Mouse (Mus musculus): Measurements from ENCODE around the gene Unc13d. TPM values are rescaled to one million over a fixed set of nuclear protein-coding genes. Genes with fewer than 3 reads are reported as not detected.
"Not testable (repeated sequence)": the region's sequence is repeated elsewhere in the genome, so short reads cannot be mapped to it uniquely, and the experiment has no call there.

The Unc13d gene
- polyA plus RNA-seq, 1 experiment from 2014 or later = 0.92 TPM

- H3K4me2 ChIP-seq (replicated peaks) = no peak overlapping the region
- peaks cover 15% of the 10 kb centered on the region for H3K4me1 ChIP-seq
Measured at GRCm38 (mm10) chr11:116098711-116099460, 21.1 kb upstream of the Unc13d start.

GRCm38 (mm10) chr11:116096213-116097108 lies 18.7 kb upstream of the Unc13d start:
- no peak overlapping the region for H3K4me3 ChIP-seq
- peaks cover 5% of the 10 kb centered on the region; the same call in 1 of the 2 replicates for H3K9me3 ChIP-seq
- no peak for ATAC-seq (ENCODE audit: low FRiP score, low read depth)
- H3K27ac ChIP-seq (replicated peaks) = no peak overlapping the region
- 89% methylated on average over 5 of the region's 5 CpGs for whole genome bisulfite sequencing
- no peak overlapping the region for H3K9ac ChIP-seq (replicated peaks)
- H3K27me3 ChIP-seq = no peaks in the 10 kb centered on the region
- 0 out of 2 replicates have a peak, but pooled peaks cover 1% of the 10 kb centered on the region for H3K4me1 ChIP-seq
- no peak overlapping the region for H3K4me2 ChIP-seq (replicated peaks)
- no peaks in the 10 kb centered on the region for H3K36me3 ChIP-seq

More at GRCm38 (mm10) chr11:116098711-116099460, 21.1 kb upstream of the Unc13d start:
- ATAC-seq (ENCODE audit: low FRiP score, low read depth) = no peak
- no peaks in the 10 kb centered on the region for H3K36me3 ChIP-seq
- H3K9ac ChIP-seq (replicated peaks) = no peak overlapping the region
- 82% methylated on average over 14 of the region's 14 CpGs for WGBS
- peaks cover 1% of the 10 kb centered on the region; the same call in 1 of the 2 replicates for H3K27me3 ChIP-seq
- no peak overlapping the region for H3K4me3 ChIP-seq
- no peak overlapping the region for H3K27ac ChIP-seq (replicated peaks)
- H3K9me3 ChIP-seq = peaks cover 5% of the 10 kb centered on the region; the same call in 1 of the 2 replicates

- Histone ChIP-seq H3K27me3 (no peaks in the 10 kb centered on the region), H3K27ac (replicated peaks) (no peak overlapping the region), H3K4me1 (no peaks in the 10 kb centered on the region), H3K9me3 (peaks cover 5% of the 10 kb centered on the region; the same call in 1 of the 2 replicates), H3K4me2 (replicated peaks) (no peak overlapping the region), H3K4me3 (no peak overlapping the region), H3K36me3 (no peaks in the 10 kb centered on the region), H3K9ac (replicated peaks) (no peak overlapping the region)
- no peak for ATAC-seq (ENCODE audit: low FRiP score, low read depth)
- 89% methylated on average over 3 of the region's 3 CpGs for WGBS
Measured at GRCm38 (mm10) chr11:116095573-116095972, 17.8 kb upstream of the Unc13d start.

GRCm38 (mm10) chr11:116093771-116094565 lies 16.2 kb upstream of the Unc13d start:
- Histone ChIP-seq H3K4me3 (no peak overlapping the region), H3K27ac (replicated peaks) (no peak overlapping the region), H3K4me2 (replicated peaks) (no peak overlapping the region), H3K9me3 (peaks cover 5% of the 10 kb centered on the region; the same call in 1 of the 2 replicates), H3K27me3 (no peaks in the 10 kb centered on the region), H3K9ac (replicated peaks) (no peak overlapping the region), H3K4me1 (no peaks in the 10 kb centered on the region), H3K36me3 (no peaks in the 10 kb centered on the region)
- WGBS = 69% methylated on average over 16 of the region's 16 CpGs
- no peak for ATAC-seq (ENCODE audit: low FRiP score, low read depth)

GRCm38 (mm10) chr11:116092959-116093358 lies 15.2 kb upstream of the Unc13d start:
- not testable (repeated sequence) for ATAC-seq (ENCODE audit: low FRiP score, low read depth); H3K4me2 ChIP-seq (replicated peaks); H3K4me1 ChIP-seq; H3K9me3 ChIP-seq; H3K4me3 ChIP-seq; H3K9ac ChIP-seq (replicated peaks); H3K36me3 ChIP-seq; H3K27ac ChIP-seq (replicated peaks); H3K27me3 ChIP-seq
- 90% methylated on average over 6 of the region's 6 CpGs for WGBS

GRCm38 (mm10) chr11:116091591-116091990 lies 13.8 kb upstream of the Unc13d start:
- H3K27ac ChIP-seq (replicated peaks) = no peak overlapping the region
- peaks cover 9% of the 10 kb centered on the region for H3K4me1 ChIP-seq
- no peak for ATAC-seq (ENCODE audit: low FRiP score, low read depth)
- H3K27me3 ChIP-seq = no peaks in the 10 kb centered on the region; the same call in 1 of the 2 replicates
- H3K9ac ChIP-seq (replicated peaks) = no peak overlapping the region
- 88% methylated on average over 6 of the region's 6 CpGs for WGBS
- H3K9me3 ChIP-seq = peaks cover under 1% of the 10 kb centered on the region; the same call in 1 of the 2 replicates
- no peaks in the 10 kb centered on the region for H3K36me3 ChIP-seq
- H3K4me2 ChIP-seq (replicated peaks) = no peak overlapping the region
- H3K4me3 ChIP-seq = no peak overlapping the region

GRCm38 (mm10) chr11:116089545-116089944 lies 11.8 kb upstream of the Unc13d start:
- WGBS = 93% methylated on average over 6 of the region's 6 CpGs
- H3K9ac ChIP-seq (replicated peaks) = no peak overlapping the region
- no peak overlapping the region for H3K4me3 ChIP-seq
- no peak for ATAC-seq (ENCODE audit: low FRiP score, low read depth)
- no peak overlapping the region for H3K4me2 ChIP-seq (replicated peaks)
- H3K9me3 ChIP-seq = no peaks in the 10 kb centered on the region
- peaks cover 21% of the 10 kb centered on the region for H3K4me1 ChIP-seq
- H3K27me3 ChIP-seq = no peaks in the 10 kb centered on the region; the same call in 1 of the 2 replicates
- no peaks in the 10 kb centered on the region for H3K36me3 ChIP-seq
- H3K27ac ChIP-seq (replicated peaks) = no peak overlapping the region

GRCm38 (mm10) chr11:116088741-116089394 lies 11.1 kb upstream of the Unc13d start:
- peaks cover 21% of the 10 kb centered on the region for H3K4me1 ChIP-seq
- no peak for ATAC-seq (ENCODE audit: low FRiP score, low read depth)
- H3K27me3 ChIP-seq = no peaks in the 10 kb centered on the region; the same call in 1 of the 2 replicates
- H3K27ac ChIP-seq (replicated peaks) = no peak overlapping the region
- H3K4me2 ChIP-seq (replicated peaks) = no peak overlapping the region
- WGBS = 88% methylated on average over 11 of the region's 11 CpGs
- H3K9ac ChIP-seq (replicated peaks) = no peak overlapping the region
- H3K4me3 ChIP-seq = no peak overlapping the region
- peaks cover 4% of the 10 kb centered on the region; the same call in 1 of the 2 replicates for H3K36me3 ChIP-seq
- no peaks in the 10 kb centered on the region for H3K9me3 ChIP-seq

- Histone ChIP-seq H3K27me3 (no peaks in the 10 kb centered on the region; the same call in 1 of the 2 replicates), H3K27ac (replicated peaks) (no peak overlapping the region), H3K36me3 (peaks cover 10% of the 10 kb centered on the region), H3K9ac (replicated peaks) (peak overlapping the region; percentile 43; the same call in 1 of the 2 replicates), H3K4me2 (replicated peaks) (peak overlapping the region; percentile 51; the same call in 1 of the 2 replicates), H3K4me3 (0 out of 2 replicates have a peak overlapping the region, but pooled peaks have one; percentile 56), H3K4me1 (peaks cover 21% of the 10 kb centered on the region), H3K9me3 (no peaks in the 10 kb centered on the region)
- 87% methylated on average over 8 of the region's 8 CpGs for WGBS
- ATAC-seq (ENCODE audit: low FRiP score, low read depth) = no peak
Measured at GRCm38 (mm10) chr11:116088188-116088587, 10.4 kb upstream of the Unc13d start.

GRCm38 (mm10) chr11:116087194-116088130 lies 9.7 kb upstream of the Unc13d start:
- Histone ChIP-seq H3K4me1 (peaks cover 21% of the 10 kb centered on the region), H3K9ac (replicated peaks) (peak overlapping the region; percentile 43), H3K4me3 (peak overlapping the region; percentile 56), H3K27me3 (no peaks in the 10 kb centered on the region; the same call in 1 of the 2 replicates), H3K4me2 (replicated peaks) (peak overlapping the region; percentile 51), H3K36me3 (peaks cover 16% of the 10 kb centered on the region), H3K27ac (replicated peaks) (peak overlapping the region; percentile 58), H3K9me3 (no peaks in the 10 kb centered on the region)
- peak; percentile 78 for ATAC-seq (ENCODE audit: low FRiP score, low read depth)
- WGBS = 5% methylated on average over 31 of the region's 31 CpGs
